Mouse (Mus musculus) spleen, adult 2 months (tissue): ENCODE measurements around the gene Cirbp.

ENCODE experiments used
- CTCF ChIP-seq: fragments of 200-500 bp; IDR thresholded peaks from 2 replicates; pipeline ENCODE4 v1.5.1; 2011; ENCODE audit warnings: mild to moderate bottlenecking, inconsistent platforms; ENCODE audit not compliant: insufficient read depth, insufficient read length, insufficient replicate concordance; ENCODE audit errors: extremely low read depth
- POLR2A ChIP-seq: fragments of 200-500 bp; IDR thresholded peaks from 2 replicates; pipeline ENCODE4 v1.6.1; 2011; ENCODE audit warnings: low read depth, low read length, inconsistent platforms

GRCm38 (mm10) chr10:80176270-80176834, 10.6 kb downstream of the Cirbp start:
- TF ChIP-seq CTCF = no peak
- no peak for TF ChIP-seq POLR2A
